Mouse (Mus musculus) thymus, postnatal 0 days (tissue): ENCODE results near the gene Nr1i3. TPM values are rescaled to one million over a fixed set of nuclear protein-coding genes. Genes with fewer than 3 reads are reported as not detected.

Experiments
- DNase-seq: peaks from one replicate; pipeline ENCODE4 v3.0.0-alpha.2; 2015; ENCODE audit warnings: low spot score
- polyA plus RNA-seq: library from polyadenylated mRNA; unstranded; fragments of >200 nt; fragmentation: Nextera tagmentation; extraction: Ambion mirVana; gene quantifications from 2 replicates; pipeline ENCODE4 v1.2.1, GENCODE M21; 2015

The Nr1i3 gene
- polyA plus RNA-seq, 1 experiment from 2014 or later = 0.17 TPM

DNA sequence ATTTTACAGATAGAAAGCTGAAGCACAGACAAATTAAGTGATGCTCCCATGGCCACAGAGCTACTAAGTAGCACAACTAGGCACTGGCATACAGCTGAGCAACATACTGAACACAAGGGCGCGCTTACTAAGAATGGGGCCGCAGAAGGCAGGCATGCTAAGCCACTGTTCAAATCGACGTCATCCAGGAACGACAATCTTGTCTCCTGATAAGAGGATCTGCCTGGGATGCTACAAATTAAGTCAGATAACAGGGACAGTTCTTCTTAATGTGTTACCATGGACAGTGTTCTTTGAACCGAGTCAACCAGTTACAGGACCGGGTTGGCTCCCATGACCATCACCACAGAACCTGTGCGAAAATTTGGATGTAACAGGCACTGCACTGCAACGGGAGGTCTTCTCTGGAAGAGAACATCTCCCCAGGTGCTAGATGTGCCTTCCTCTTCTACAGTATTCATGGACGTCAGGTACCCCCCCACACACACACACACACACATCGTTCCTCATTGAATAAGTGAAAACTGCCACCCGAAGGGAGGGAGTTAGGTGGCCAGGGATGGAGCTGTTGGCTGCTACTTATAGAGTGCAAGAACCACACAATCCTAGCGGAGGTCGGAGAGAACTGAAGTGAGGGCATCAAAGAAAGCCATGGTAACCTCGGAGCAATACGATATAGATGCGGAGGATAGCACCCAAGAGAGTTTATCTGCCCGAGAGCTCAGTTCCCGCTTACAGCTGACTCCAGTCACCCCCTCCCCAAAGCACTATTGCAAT, 18.5 kb upstream of the Nr1i3 start:
- DNase-seq = no peak

- DNase-seq = no peak
Observed at GRCm38 (mm10) chr1:171195887-171196397, 17.8 kb upstream of the Nr1i3 start, which contains the start of gene Pcp4l1. Pcp4l1 (minus strand) TSS chr1:171196268.

GRCm38 (mm10) chr1:171199532-171199931, 14.2 kb upstream of the Nr1i3 start:
- DNase-seq = no peak

- no peak for DNase-seq
Observed at GRCm38 (mm10) chr1:171200769-171201168, 13.0 kb upstream of the Nr1i3 start.

DNA sequence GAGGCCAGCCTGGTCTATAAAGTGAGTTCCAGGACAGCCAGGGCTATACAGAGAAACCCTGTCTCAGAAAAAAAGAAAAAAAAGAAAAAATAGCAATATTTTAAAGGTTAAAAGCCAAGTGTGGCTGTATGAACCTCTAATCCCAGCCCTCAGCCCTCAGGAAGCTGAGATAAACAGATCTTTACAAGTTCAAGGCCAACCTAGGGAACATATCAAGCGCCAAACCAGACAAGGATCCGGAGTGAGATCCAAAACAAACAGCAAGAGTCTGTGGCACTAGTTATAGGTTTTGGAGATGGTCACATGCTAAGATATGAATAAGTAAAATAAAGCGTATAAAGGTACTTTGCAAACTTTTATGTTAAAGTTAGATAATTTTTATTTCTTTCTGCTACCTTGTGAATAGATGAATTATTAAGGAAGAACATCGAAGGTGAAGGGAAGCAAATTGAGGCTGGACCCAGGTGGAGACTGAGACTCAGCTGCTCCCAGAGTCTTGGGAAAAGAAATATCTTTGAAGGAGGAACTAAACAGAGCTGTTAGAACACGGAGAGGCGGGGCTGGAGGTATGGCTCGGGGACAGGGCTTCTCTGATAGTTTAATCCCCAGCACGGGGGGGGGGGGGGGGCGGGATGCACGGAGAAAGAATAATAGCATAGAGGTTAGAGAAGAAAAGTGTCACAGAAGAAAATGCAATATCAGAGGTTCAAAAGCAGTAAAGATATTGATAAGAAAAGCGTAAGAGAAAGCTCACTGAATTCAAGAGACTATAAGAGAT, 10.1 kb upstream of the Nr1i3 start:
- no peak for DNase-seq

DNA sequence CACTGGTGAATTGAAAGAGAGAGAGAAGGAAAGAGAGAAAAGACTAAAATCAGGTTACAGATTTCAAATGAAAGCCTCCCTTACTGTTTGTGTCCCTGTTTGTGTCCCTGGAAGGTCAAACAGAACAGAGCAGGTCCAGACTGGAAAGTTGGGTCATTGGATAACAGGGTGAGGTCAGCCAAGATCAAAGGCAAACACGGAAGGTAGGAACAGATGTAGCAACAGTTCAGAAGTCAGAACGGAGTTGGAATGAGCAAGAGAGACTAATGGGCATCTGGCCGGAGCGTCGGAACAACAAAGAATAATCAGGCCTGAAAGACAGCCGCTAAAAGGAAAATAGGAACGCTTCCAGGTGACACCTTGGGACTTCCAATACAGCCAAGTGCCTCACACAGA, 9.5 kb upstream of the Nr1i3 start:
- DNase-seq = no peak

GRCm38 (mm10) chr1:171205704-171206493, 7.9 kb upstream of the Nr1i3 start:
- no peak for DNase-seq

DNA sequence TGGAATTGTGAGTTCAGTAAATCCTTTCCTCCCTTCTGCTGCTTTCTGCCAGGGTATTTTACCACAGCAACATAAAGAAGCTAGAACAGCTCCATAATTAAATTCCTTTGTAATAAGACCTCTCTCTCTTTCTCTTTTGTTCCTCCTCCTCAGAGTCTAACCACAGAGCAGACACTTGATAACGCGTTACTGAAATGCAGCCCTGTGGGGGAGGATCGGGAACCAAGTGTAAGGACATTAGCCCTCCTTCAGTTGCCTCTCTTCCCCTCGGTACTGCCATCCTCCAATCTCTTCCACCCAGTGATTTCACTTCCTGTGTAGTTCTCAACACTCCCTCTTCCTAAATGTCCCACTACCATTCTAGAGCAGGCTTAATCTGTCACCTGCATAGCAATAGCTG, 4.4 kb upstream of the Nr1i3 start:
- DNase-seq = no peak

DNA sequence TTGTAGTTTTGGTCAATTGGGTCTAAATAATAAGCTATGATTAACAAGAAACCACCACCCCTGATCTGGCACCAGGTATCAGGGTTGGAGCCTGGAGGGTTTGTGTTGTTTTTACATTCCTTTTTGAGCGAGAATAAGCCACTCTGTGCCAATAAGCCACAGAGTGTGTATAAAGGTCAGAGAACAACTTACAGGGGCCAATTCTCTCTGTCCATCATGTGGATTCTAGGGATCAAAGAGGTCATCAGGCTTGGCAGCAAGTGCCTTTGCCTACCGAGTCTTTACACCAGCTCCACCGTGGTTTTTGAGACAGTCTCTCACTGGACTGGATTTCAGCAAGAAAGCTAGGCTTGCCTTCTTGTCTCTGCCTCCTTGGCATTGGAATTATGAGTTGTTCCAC, 916 bp upstream of the Nr1i3 start:
- no peak for DNase-seq

GRCm38 (mm10) chr1:171216241-171216955, 2.6 kb downstream of the Nr1i3 start:
- DNase-seq = no peak

DNA sequence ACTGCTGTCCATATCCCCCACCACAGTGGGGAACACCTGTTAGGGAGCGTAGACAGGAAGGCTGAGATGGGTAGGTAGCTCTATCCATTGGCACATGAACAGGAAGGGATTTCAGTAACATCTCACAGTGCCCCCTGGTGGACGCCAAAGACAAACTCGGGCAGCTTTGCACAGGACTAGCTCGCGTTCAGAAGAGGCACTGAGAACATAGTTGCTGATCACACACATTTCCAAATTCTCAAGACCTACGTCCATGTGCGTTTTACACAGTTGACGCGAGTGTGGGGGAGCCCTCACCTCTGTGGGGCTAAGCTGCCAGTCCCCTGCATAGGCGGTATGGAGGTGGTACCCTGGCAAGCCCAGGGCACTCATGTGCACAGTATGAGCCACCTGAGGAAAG, 7.1 kb downstream of the Nr1i3 start:
- DNase-seq = peak; percentile 82

DNA sequence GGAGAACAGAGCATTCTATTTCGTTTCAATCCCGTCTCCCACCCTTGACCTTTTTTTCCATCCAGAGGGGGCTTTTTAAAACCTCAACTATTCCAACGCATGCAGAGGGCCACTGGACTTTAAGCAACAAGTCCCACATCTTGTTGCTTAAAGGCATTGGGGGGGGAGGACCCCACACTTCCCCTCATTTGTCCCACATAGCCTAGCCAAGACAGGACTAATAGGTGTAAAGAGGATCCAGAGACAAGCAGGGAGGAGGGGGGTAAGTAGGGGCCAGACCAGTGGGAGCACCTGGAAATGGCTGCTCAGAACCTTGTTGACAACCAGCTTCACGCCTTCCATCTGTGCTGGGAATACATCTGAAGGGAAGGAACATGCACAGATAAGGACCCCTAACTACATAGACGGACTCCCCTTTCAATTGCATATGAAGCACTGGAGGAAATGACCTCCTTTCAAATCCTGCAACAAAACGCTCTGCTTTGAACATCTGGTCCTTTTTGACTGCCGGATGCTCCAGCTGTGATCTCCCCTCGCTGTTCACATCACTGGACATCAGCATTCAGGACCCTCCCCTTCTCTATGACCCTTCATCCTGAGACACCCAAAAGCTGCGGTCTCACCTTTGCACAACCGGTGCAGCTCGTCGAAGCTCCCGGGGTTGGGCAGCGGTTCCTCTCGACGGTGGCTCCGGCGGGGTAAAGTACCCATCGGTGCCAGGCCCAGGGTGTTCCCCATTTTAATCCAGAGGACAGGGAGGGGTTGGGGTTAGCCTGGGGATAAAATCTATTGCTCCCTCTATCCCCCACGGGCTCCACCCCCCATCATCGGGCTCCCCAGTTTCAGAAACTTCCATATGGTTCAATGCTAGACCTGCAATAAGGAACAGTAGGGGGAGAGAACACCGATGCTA, 7.8 kb downstream of the Nr1i3 start:
- peak; percentile 21 for DNase-seq

DNA sequence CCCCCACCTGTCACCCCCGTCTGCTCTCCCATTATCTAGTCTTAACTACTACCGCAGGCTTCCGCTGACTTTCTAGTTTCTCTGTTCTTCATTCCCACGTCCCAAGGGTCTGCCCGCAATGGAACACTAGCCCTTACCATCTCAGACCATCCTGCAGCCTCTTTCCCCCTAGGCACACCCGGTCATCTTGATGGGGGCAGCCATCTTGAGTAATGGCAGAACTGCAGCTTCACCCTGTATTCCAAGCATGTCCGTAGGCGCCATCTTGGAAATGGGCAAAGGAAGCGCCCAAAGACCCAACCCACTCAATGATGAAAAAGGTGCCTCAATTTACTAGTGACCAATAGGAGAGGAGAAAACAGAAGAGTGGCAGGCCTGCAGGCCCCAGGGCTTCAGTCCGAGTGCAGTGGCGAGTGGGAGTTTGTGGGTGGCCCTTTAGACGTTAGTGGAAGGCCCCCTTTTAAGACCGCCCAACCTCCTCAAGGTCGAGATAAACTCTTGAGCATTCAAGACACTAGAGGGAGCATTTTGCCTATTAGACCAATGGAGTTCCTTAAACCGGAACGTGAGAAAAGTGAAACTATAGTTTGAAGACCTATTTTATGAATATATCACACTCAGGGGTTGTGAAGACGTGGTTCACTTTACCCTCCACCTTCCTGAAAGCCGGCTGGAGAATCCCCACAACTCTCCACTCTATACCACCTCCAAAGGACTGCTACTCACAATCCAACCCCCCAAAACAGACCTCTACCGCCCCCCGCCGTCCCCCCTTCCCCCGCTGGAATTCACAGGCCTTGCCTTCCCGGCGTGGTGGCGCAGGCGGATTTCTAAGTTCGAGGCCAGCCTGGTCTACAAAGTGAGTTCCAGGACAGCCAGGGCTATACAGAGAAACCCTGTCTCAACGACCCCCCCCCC, 8.7 kb downstream of the Nr1i3 start, which contains the start of gene Tomm40l:
Gene Tomm40l (minus strand): TSS at position 277 of the 918 bp plus-strand sequence.
- DNase-seq = peak; percentile 96

GRCm38 (mm10) chr1:171223168-171223567, 9.4 kb downstream of the Nr1i3 start:
- no peak for DNase-seq

GRCm38 (mm10) chr1:171223796-171224195, 10.0 kb downstream of the Nr1i3 start:
- DNase-seq = no peak

GRCm38 (mm10) chr1:171224857-171225256, 11.1 kb downstream of the Nr1i3 start, which contains the start of gene Apoa2:
Apoa2 (plus strand) TSS chr1:171225054.
- no peak for DNase-seq

GRCm38 (mm10) chr1:171226780-171227179, 13.0 kb downstream of the Nr1i3 start:
- no peak for DNase-seq

GRCm38 (mm10) chr1:171227879-171228278, 14.1 kb downstream of the Nr1i3 start:
- DNase-seq = no peak

- DNase-seq = no peak
Observed at GRCm38 (mm10) chr1:171229750-171230149, 16.0 kb downstream of the Nr1i3 start.
